Mouse (Mus musculus) ovary, adult 10 weeks (tissue): ENCODE results near the gene Olfr1028. TPM values are rescaled to one million over a fixed set of nuclear protein-coding genes. Genes with fewer than 3 reads are reported as not detected.

Experiments
- polyA plus RNA-seq: library from polyadenylated mRNA; stranded (reverse); fragments of 350-450 nt; fragmentation: Illumina TruSeq; extraction: RNeasy Lipid Tissue Mini Kit (QIAGEN cat#74804); gene quantifications from one replicate; pipeline ENCODE4 v1.2.3, GENCODE M21; 2014

Gene Olfr1028
- polyA plus RNA-seq = not detected

DNA sequence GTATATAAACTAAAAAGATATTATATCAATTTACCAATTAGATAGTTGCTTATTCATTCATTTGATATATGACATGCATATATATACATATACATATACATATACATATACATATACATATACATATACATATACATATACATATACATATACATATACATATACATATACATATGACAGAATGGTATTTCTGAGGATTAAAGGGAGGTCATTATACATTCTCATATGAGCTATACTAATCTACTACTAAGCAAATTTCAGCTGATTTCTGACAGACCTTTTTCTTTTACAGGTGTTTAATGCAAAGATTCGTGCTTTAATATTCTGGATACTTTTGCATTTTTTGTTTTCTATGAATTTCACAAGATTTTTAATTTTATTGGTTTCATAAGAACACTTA is at the start of gene Olfr1028:
Olfr1028 (plus strand) TSS at position 301 of the 400 bp plus-strand sequence.

GRCm38 (mm10) chr2:85904952-85905351 is 45.3 kb upstream of the Olfr1028 start, which contains the start of gene Olfr1024:
TSS of gene Olfr1024 (minus strand) at chr2:85905052.

DNA sequence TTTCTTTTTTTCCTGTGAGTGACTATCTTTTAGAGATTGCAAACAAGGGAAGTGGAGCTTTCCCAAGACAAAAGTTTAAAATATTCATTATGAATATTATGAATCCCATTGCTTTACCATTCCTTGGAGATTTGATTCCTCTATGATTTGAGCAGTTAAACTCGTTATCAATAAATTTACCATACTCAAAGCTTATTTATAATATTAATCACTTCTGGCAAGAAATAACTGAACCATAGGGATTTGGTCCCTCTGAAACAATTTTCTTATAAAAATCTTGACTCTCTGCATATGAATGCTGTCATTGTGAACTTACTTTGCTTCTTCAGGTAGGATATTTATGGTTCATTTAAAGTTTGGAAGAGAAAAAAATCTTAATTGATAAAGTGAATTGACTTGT is 35.3 kb upstream of the Olfr1028 start, which contains the start of gene Olfr1025-ps1:
Olfr1025-ps1 (plus strand) TSS at position 301 of the 400 bp plus-strand sequence.

GRCm38 (mm10) chr2:85921258-85921657 is 29.0 kb upstream of the Olfr1028 start, which contains the start of gene Olfr1026:
TSS of gene Olfr1026 (plus strand) at chr2:85921558.

GRCm38 (mm10) chr2:85973595-85973994 is 23.4 kb downstream of the Olfr1028 start, which contains the start of gene Olfr1029:
TSS of gene Olfr1029 (plus strand) at chr2:85973895.

GRCm38 (mm10) chr2:85978976-85979375 is 28.7 kb downstream of the Olfr1028 start, which contains the start of gene Olfr1030:
TSS of gene Olfr1030 (plus strand) at chr2:85979276.

GRCm38 (mm10) chr2:85990004-85990403 is 39.8 kb downstream of the Olfr1028 start, which contains the start of gene Olfr1031:
TSS of gene Olfr1031 (plus strand) at chr2:85990304.

Other genes starting within 250 kb of the Olfr1028 start
- not detected for gene Olfr1009, start 235.0 kb upstream of the Olfr1028 start, polyA plus RNA-seq
- gene Olfr1012, start 187.7 kb upstream of the Olfr1028 start, polyA plus RNA-seq = not detected
- gene Olfr1013, start 183.3 kb upstream of the Olfr1028 start, polyA plus RNA-seq = not detected
- gene Olfr1014, start 177.7 kb upstream of the Olfr1028 start, polyA plus RNA-seq = not detected
- not detected for gene Olfr1015, start 168.4 kb upstream of the Olfr1028 start, polyA plus RNA-seq
- gene Olfr1016, start 147.9 kb upstream of the Olfr1028 start, polyA plus RNA-seq = not detected
- not detected for gene Olfr1018, start 132.0 kb upstream of the Olfr1028 start, polyA plus RNA-seq
- gene Olfr1019, start 105.0 kb upstream of the Olfr1028 start, polyA plus RNA-seq = not detected
- gene Olfr1020, start 103.4 kb upstream of the Olfr1028 start, polyA plus RNA-seq = not detected
- gene Olfr1022, start 81.8 kb upstream of the Olfr1028 start, polyA plus RNA-seq = not detected
- gene Olfr1023, start 64.8 kb upstream of the Olfr1028 start, polyA plus RNA-seq = not detected
- gene Olfr1024, start 45.4 kb upstream of the Olfr1028 start, polyA plus RNA-seq = not detected
- gene Olfr1025-ps1, start 35.2 kb upstream of the Olfr1028 start, polyA plus RNA-seq = not detected
- not detected for gene Olfr1026, start 28.9 kb upstream of the Olfr1028 start, polyA plus RNA-seq
- gene Olfr1029, start 23.5 kb downstream of the Olfr1028 start, polyA plus RNA-seq = 0.34 TPM
- not detected for gene Olfr1030, start 28.8 kb downstream of the Olfr1028 start, polyA plus RNA-seq
- not detected for gene Olfr1031, start 39.9 kb downstream of the Olfr1028 start, polyA plus RNA-seq
- not detected for gene Olfr1032, start 55.1 kb downstream of the Olfr1028 start, polyA plus RNA-seq
- 26.2 TPM for gene Olfr1033, start 70.2 kb downstream of the Olfr1028 start, polyA plus RNA-seq
- gene Olfr1034, start 95.4 kb downstream of the Olfr1028 start, polyA plus RNA-seq = 4.1 TPM
- not detected for gene Olfr1036, start 123.6 kb downstream of the Olfr1028 start, polyA plus RNA-seq
- not detected for gene Olfr1037, start 136.9 kb downstream of the Olfr1028 start, polyA plus RNA-seq
- not detected for gene Olfr1039, start 185.5 kb downstream of the Olfr1028 start, polyA plus RNA-seq
- not detected for gene Olfr1040, start 196.3 kb downstream of the Olfr1028 start, polyA plus RNA-seq
- not detected for gene Olfr1042, start 211.4 kb downstream of the Olfr1028 start, polyA plus RNA-seq
- not detected for gene Olfr1043, start 217.1 kb downstream of the Olfr1028 start, polyA plus RNA-seq
- gene Olfr1044, start 227.4 kb downstream of the Olfr1028 start, polyA plus RNA-seq = not detected
- not detected for gene Olfr52, start 235.2 kb downstream of the Olfr1028 start, polyA plus RNA-seq